Mouse (Mus musculus) urinary bladder, adult 2 months (tissue): ENCODE data around the gene Rrp1b. TPM values are rescaled to one million over a fixed set of nuclear protein-coding genes. Genes with fewer than 3 reads are reported as not detected.
"Not testable (repeated sequence)": the region's sequence is repeated elsewhere in the genome, so short reads cannot be mapped to it uniquely, and the experiment has no call there.

Experiments used
- DNase-seq: peaks from one replicate; pipeline ENCODE4 v3.0.0; 2022; ENCODE audit warnings: low spot score
- polyA plus RNA-seq: library from polyadenylated mRNA; depleted of rRNA; stranded (reverse); fragments of >200 nt; gene quantifications from 2 replicates; pipeline ENCODE4 v1.2.3, GENCODE M21; 2012; rRNA removed

Rrp1b gene
- polyA plus RNA-seq, 1 experiment = 13.2 TPM

- no peak for DNase-seq
Observed at GRCm38 (mm10) chr17:32091032-32091363, 55.1 kb downstream of the Rrp1b start.

GRCm38 (mm10) chr17:32091364-32092240 lies 55.7 kb downstream of the Rrp1b start:
- DNase-seq = not testable (repeated sequence)

- no peak for DNase-seq
Observed at GRCm38 (mm10) chr17:32092241-32092619, 56.3 kb downstream of the Rrp1b start.

- DNase-seq = no peak
Observed at GRCm38 (mm10) chr17:32092895-32093294, 57.0 kb downstream of the Rrp1b start.

- DNase-seq = no peak
Observed at GRCm38 (mm10) chr17:32097676-32098075, 61.8 kb downstream of the Rrp1b start.

GRCm38 (mm10) chr17:32098905-32099304 lies 63.0 kb downstream of the Rrp1b start:
- DNase-seq = not testable (repeated sequence)

- DNase-seq = no peak
Observed at GRCm38 (mm10) chr17:32099574-32099942, 63.7 kb downstream of the Rrp1b start.

GRCm38 (mm10) chr17:32099943-32100586 lies 64.2 kb downstream of the Rrp1b start:
- peak; percentile 64 for DNase-seq

GRCm38 (mm10) chr17:32103054-32103453 lies 67.2 kb downstream of the Rrp1b start:
- no peak for DNase-seq

GRCm38 (mm10) chr17:32106358-32106757 lies 70.5 kb downstream of the Rrp1b start:
- no peak for DNase-seq

- no peak for DNase-seq
Observed at GRCm38 (mm10) chr17:32107877-32108276, 72.0 kb downstream of the Rrp1b start.

- DNase-seq = not testable (repeated sequence)
Observed at GRCm38 (mm10) chr17:32108320-32109011, 72.6 kb downstream of the Rrp1b start.

- DNase-seq = no peak
Observed at GRCm38 (mm10) chr17:32109201-32109940, 73.5 kb downstream of the Rrp1b start.

- no peak for DNase-seq
Observed at GRCm38 (mm10) chr17:32110424-32110823, 74.5 kb downstream of the Rrp1b start.

- DNase-seq = no peak
Observed at GRCm38 (mm10) chr17:32110980-32111780, 75.3 kb downstream of the Rrp1b start.

Other genes with a start within 250 kb of the Rrp1b start
- gene Sik1, start 180.3 kb upstream of the Rrp1b start, polyA plus RNA-seq = 32.3 and 34.9 TPM in 2 replicates
- 0.91 and 1.7 TPM in 2 replicates for gene Hsf2bp, start 249 bp downstream of the Rrp1b start, polyA plus RNA-seq
- 16.1 and 21.5 TPM in 2 replicates for gene Notch3, start 130.8 kb downstream of the Rrp1b start, polyA plus RNA-seq
- 3.6 and 4.4 TPM in 2 replicates for gene Ephx3, start 153.4 kb downstream of the Rrp1b start, polyA plus RNA-seq
- 17.6 and 43.9 TPM in 2 replicates for gene Brd4, start 248.6 kb downstream of the Rrp1b start, polyA plus RNA-seq